Mouse (Mus musculus) B cell, adult 62 days (primary cell): ENCODE data around the gene Sema4d. TPM values are rescaled to one million over a fixed set of nuclear protein-coding genes. Genes with fewer than 3 reads are reported as not detected.

Experiments
- total RNA-seq: library from RNA; stranded (reverse); gene quantifications from 4 replicates; pipeline ENCODE4 v1.2.4, GENCODE M21; 2023

Sema4d gene
- 236 to 265 TPM (median 260 TPM) in 4 replicates for total RNA-seq

GRCm38 (mm10) chr13:51793425-51793891, at the start of gene Sema4d:
Sema4d (minus strand) TSS chr13:51793747.

GRCm38 (mm10) chr13:51651408-51652064, 142.0 kb downstream of the Sema4d start, which contains the start of gene Secisbp2:
Secisbp2 (plus strand) TSS chr13:51651697.

GRCm38 (mm10) chr13:51644829-51645789, 148.4 kb downstream of the Sema4d start, which contains the start of gene Cks2:
Cks2 (plus strand) TSS chr13:51645232.

Other genes starting within 250 kb of the Sema4d start
- not detected in 4 replicates for gene Shc3, start 224.3 kb downstream of the Sema4d start, total RNA-seq
- 23.2 to 28.7 TPM (median 26.7 TPM) in 4 replicates for gene Cks2, start 148.5 kb downstream of the Sema4d start, total RNA-seq
- gene Secisbp2, start 142.1 kb downstream of the Sema4d start, total RNA-seq: 57.7 to 64.2 TPM (median 62.5 TPM) in 4 replicates
- 21.2 to 31.0 TPM (median 23.9 TPM) in 4 replicates for gene Gadd45g, start 52.9 kb upstream of the Sema4d start, total RNA-seq